Mouse (Mus musculus): ENCODE measurements around the gene Fhl5. TPM values are rescaled to one million over a fixed set of nuclear protein-coding genes. Genes with fewer than 3 reads are reported as not detected.

Gene Fhl5
- total RNA-seq, 2 experiments from 2014 or later: 0.99 to 1.2 TPM

Other genes with a start within 250 kb of the Fhl5 start
- 10 to 100 TPM; 28.7 to 29.1 TPM for gene Ufl1, start 38.9 kb upstream of the Fhl5 start, total RNA-seq (2021)

Measured in layer of hippocampus, postnatal 14 days (tissue).